Mouse (Mus musculus): ENCODE measurements around the gene Slc25a45.

DNA sequence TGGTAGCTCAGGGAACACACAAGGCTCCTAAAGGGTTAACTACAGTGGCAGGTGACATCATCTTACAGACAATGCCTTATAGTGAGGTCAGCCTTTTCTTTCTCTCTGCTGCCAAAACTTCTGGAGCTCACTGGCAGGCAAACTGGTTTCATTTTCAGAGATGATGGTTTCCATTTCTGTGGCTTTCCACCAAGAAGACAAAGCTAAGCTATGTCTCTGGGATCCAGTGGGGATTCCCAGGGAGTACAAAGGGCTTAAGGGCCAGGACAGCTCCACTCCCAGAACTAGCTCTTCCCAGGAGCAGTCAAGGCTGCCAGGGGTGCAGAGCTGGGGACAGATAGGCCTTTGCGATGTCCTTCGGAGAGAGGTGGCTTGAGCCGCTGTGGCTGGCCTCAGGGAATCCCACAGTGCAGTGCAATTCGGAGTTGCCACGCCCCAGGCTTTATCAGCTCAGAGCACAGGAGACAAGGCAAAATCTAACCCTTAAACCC is 26.1 kb upstream of the Slc25a45 start:
- no peak for TF ChIP-seq CTCF (IDR thresholded peaks at IDR 0.05; ENCODE audit: low read depth, low read length)
- no peak for TF ChIP-seq POLR2A (IDR thresholded peaks at IDR 0.05; ENCODE audit: insufficient read depth, low read length)
